Mouse (Mus musculus) embryonic facial prominence, embryonic 11.5 days (tissue): ENCODE measurements around the gene Apof. TPM values are rescaled to one million over a fixed set of nuclear protein-coding genes. Genes with fewer than 3 reads are reported as not detected.
"Not testable (repeated sequence)": the region's sequence is repeated elsewhere in the genome, so short reads cannot be mapped to it uniquely, and the experiment has no call there.

ENCODE experiments used
- ATAC-seq: fragments of 200-750 bp; cut with Nextera tagmentation; replicated peaks from 2 replicates; pipeline ENCODE4 v1.8.0; 2017; ENCODE audit warnings: low read depth; ENCODE audit not compliant: insufficient number of reproducible peaks, low FRiP score, low TSS enrichment
- DNase-seq: peaks from one replicate; pipeline ENCODE4 v3.0.0-alpha.2; 2015; ENCODE audit warnings: low spot score
- H3K27ac ChIP-seq: fragments of 300-500 bp; sonication (generic); replicated peaks from 2 replicates; pipeline ENCODE4 v1.5.1; 2014; ENCODE audit warnings: mild to moderate bottlenecking, low read depth, low read length, control low read depth
- H3K27me3 ChIP-seq: fragments of 300-500 bp; sonication (generic); 2 replicates; pipeline ENCODE4 v1.6.1; 2014; ENCODE audit warnings: mild to moderate bottlenecking, low read length, moderate library complexity, mixed read lengths; ENCODE audit not compliant: control insufficient read depth, insufficient read depth
- H3K36me3 ChIP-seq: fragments of 300-500 bp; sonication (generic); replicated peaks from 2 replicates; pipeline ENCODE4 v1.6.1; 2014; ENCODE audit warnings: low read depth, mild to moderate bottlenecking, low read length, moderate library complexity, mixed read lengths; ENCODE audit not compliant: control insufficient read depth, insufficient read depth
- H3K4me1 ChIP-seq: fragments of 300-500 bp; sonication (generic); 2 replicates; pipeline ENCODE4 v1.6.1; 2014; ENCODE audit warnings: low read length, mixed read lengths; ENCODE audit not compliant: control insufficient read depth, insufficient read depth
- H3K4me2 ChIP-seq: fragments of 300-500 bp; sonication (generic); 2 replicates; pipeline ENCODE4 v1.6.1; 2014; ENCODE audit warnings: low read depth, mild to moderate bottlenecking, control low read depth, low read length, moderate library complexity
- H3K4me3 ChIP-seq: fragments of 300-500 bp; sonication (generic); 2 replicates; pipeline ENCODE4 v1.5.1; 2014; ENCODE audit warnings: low read depth, low read length, control low read depth
- H3K9ac ChIP-seq: fragments of 300-500 bp; sonication (generic); replicated peaks from 2 replicates; pipeline ENCODE4 v1.6.1; 2014; ENCODE audit warnings: mild to moderate bottlenecking, control low read depth, low read length
- H3K9me3 ChIP-seq: fragments of 300-500 bp; sonication (generic); replicated peaks from 2 replicates; pipeline ENCODE4 v1.6.1; 2016; ENCODE audit warnings: mild to moderate bottlenecking, low read length, inconsistent platforms, mixed read lengths; ENCODE audit not compliant: control insufficient read depth
- WGBS: fragments of 180-500 bp; shearing (Covaris S2); extraction: QIAGEN DNeasy Blood & Tissue Kit; methylation state at CpG from one replicate; pipeline ENCODE4 v1.1.7; 2014; 5-methylcytosine and 5-hydroxymethylcytosine counted together
- polyA plus RNA-seq: library from polyadenylated mRNA; unstranded; fragments of >200 nt; fragmentation: Nextera tagmentation; extraction: Ambion mirVana; gene quantifications from 2 replicates; pipeline ENCODE4 v1.2.1, GENCODE M21; 2014

Gene Apof
- polyA plus RNA-seq, 1 experiment from 2014 or later = not detected

DNA sequence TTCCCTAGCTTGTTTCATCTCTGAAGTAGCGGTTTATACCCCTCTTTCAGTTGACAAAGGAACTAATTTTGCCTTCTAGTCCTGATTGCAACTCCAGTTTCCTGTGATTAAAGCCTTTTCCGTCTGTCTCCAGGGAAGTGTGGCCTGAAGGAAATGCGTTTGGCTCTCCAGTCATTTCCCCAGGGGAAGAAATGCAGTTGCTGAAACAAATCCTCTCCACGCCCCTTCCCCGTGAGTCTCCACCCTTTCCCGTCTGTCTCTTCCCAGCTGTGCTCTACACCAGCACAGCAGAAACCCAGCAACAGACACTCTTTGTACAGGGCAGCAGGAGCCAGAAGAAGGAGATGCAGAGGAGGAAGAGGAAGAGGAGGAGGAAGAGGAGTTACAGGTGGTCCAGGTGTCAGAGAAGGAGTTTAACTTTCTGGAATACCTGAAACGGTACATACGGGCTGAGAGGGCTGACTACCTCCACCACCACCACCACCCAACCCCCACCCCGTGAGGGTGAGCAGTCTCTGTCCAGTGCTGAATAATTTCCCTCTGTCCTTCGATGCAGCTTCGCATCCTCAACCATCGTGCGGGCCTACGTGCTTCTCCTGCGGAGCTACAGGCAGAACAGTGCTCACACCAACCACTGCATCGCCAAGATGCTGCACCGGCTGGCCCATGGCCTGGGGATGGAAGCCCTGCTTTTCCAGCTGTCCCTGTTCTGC lies 21.3 kb upstream of the Apof start:
- Histone ChIP-seq H3K4me1 (no peaks in the 10 kb centered on the region), H3K4me2 (no peak overlapping the region), H3K4me3 (no peak overlapping the region), H3K27ac (no peak overlapping the region), H3K36me3 (peaks cover 50% of the 10 kb centered on the region), H3K27me3 (no peaks in the 10 kb centered on the region), H3K9me3 (no peaks in the 10 kb centered on the region), H3K9ac (no peak overlapping the region)
- ATAC-seq (no peak), DNase-seq (peak; percentile 30)
- WGBS = 79% methylated on average over 17 of the region's 17 CpGs

DNA sequence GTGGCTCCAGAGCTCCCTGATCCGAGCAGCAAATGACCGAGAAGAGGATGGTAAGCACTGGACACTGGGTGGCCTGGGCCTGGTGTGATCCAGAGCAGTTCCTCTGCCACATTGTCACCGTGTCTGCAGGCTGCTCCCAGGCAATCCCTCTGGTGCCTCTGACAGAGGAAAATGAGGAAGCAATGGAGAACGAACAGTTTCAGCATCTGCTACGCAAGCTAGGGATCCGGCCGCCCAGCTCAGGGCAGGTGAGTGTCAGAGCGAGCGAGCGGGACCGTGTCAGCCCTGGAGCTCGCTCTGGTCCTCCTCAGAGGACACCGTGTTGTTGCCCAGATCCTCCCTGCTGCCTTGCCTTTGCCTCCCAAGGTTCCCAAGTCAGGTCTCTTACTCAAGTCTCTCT lies 17.9 kb upstream of the Apof start:
- ATAC-seq = no peak
- Histone ChIP-seq H3K9ac (no peak overlapping the region), H3K4me1 (no peaks in the 10 kb centered on the region), H3K4me3 (no peak overlapping the region), H3K36me3 (peaks cover 40% of the 10 kb centered on the region), H3K4me2 (no peak overlapping the region), H3K27ac (no peak overlapping the region), H3K27me3 (no peaks in the 10 kb centered on the region), H3K9me3 (no peaks in the 10 kb centered on the region)
- no peak for DNase-seq
- 96% methylated on average over 13 of the region's 13 CpGs for WGBS

DNA sequence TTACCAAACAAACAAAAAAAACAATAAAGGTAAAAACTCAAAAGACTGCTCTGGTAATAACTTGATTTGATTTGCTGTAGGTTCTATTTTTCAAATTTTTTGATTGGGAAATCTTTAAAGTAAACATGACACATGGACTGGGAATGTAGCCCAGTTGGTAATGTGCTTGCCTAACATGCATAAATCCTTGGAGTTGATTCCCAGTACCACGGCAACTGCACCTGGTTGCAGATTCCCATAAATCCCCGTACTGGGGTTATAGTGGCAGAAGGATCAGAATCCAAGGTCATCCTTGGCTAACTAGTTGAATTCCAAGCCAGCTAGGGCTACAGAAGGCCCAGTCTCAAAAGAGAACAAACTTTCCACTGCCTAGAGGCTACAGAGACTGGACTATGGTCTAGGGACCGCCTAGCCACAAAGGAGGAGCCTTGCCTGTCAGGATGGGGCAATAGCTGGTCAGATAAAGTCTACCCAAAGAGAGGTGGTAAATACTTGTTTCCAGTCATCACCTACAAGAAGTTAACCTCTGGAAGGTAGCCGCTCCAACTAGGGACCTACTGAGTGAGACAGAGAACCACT lies 14.7 kb upstream of the Apof start, which contains the start of gene Apon:
Gene Apon (plus strand): TSS at position 420 of the 579 bp plus-strand sequence.
- DNase-seq = no peak
- Histone ChIP-seq H3K4me1 (no peaks in the 10 kb centered on the region), H3K9me3 (no peaks in the 10 kb centered on the region), H3K27ac (no peak within 1 kb of the TSS), H3K27me3 (no peaks in the 10 kb centered on the region), H3K4me3 (no peak within 1 kb of the TSS), H3K4me2 (no peak within 1 kb of the TSS), H3K9ac (no peak within 1 kb of the TSS), H3K36me3 (peaks cover 28% of the 10 kb centered on the region)
- ATAC-seq = no peak
- WGBS = 84% methylated on average over 4 of the region's 4 CpGs

DNA sequence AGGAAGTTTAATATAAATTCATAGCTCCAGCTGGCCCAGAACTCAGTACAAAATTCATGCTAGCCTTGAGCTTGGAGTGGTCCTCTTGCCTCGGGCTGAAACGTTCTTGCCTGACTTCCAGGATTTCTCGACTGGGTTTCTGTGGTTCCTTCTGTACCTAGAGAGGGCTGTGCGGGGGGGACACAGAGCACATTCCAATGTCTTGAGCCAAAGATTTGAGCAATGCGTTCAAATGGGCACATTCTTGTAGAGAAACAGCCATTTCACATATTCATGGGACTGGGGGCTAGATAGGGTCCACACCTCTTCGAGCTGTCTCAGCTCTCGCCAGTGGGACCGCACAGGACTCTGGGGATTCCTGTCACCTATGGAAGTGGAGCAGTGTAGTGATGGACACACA lies 12.5 kb upstream of the Apof start:
- H3K9me3 ChIP-seq = no peaks in the 10 kb centered on the region
- H3K27me3 ChIP-seq = no peaks in the 10 kb centered on the region
- no peak overlapping the region for H3K27ac ChIP-seq
- no peak overlapping the region for H3K9ac ChIP-seq
- DNase-seq = no peak
- H3K4me1 ChIP-seq = no peaks in the 10 kb centered on the region
- peaks cover 11% of the 10 kb centered on the region for H3K36me3 ChIP-seq
- H3K4me3 ChIP-seq = no peak overlapping the region
- 89% methylated on average over 8 of the region's 8 CpGs for WGBS
- no peak for ATAC-seq
- H3K4me2 ChIP-seq = no peak overlapping the region

DNA sequence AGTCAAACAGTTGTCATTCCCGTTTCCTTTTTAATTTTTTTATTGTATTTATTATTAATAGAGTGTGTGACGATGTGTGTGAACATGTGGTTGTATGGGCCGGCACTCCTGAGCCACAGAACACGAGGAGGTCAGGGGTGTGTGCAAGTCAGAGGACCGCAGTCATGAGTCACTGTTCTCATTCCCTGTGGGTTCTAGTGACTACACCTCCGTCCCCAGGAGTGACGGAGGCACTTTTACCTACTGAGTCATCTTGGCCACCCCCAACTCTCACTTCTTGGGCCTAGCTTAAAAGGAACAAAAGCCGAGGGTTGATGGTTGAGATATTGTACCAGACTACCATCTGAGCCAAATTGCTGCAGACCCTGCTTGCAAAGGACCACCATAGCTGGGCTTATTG lies 12.1 kb upstream of the Apof start:
- peaks cover 9% of the 10 kb centered on the region for H3K36me3 ChIP-seq
- H3K9me3 ChIP-seq = no peaks in the 10 kb centered on the region
- no peak overlapping the region for H3K4me2 ChIP-seq
- no peaks in the 10 kb centered on the region for H3K4me1 ChIP-seq
- H3K27me3 ChIP-seq = no peaks in the 10 kb centered on the region
- H3K9ac ChIP-seq = no peak overlapping the region
- DNase-seq (no peak), ATAC-seq (no peak)
- H3K27ac ChIP-seq = no peak overlapping the region
- 87% methylated on average over 8 of the region's 8 CpGs for WGBS
- H3K4me3 ChIP-seq = no peak overlapping the region

DNA sequence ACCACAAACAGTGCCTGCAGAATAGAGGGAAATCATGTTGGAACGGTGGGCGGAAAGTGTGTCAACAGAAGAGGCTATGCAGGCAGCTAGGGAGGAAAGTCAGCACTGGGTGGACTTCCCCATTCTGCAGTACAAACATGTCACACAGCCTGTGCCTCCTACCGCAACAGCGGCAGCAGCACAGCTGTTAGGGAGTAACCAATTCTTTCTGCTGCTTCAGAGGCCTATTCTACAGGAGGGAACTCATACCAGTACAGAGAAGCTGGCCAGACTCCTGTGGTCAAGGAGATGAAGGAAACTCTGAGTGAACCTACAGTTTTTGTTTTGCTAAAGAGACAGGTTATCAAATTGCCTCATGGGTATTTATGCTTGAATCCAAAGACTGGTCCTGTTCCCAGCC lies 9.5 kb upstream of the Apof start:
- H3K4me1 ChIP-seq = no peaks in the 10 kb centered on the region
- WGBS = 91% methylated on average over 4 of the region's 4 CpGs
- no peaks in the 10 kb centered on the region for H3K9me3 ChIP-seq
- H3K27me3 ChIP-seq = no peaks in the 10 kb centered on the region
- ATAC-seq = no peak
- H3K36me3 ChIP-seq = no peaks in the 10 kb centered on the region
- no peak overlapping the region for H3K9ac ChIP-seq
- no peak overlapping the region for H3K27ac ChIP-seq
- H3K4me3 ChIP-seq = no peak overlapping the region
- no peak for DNase-seq
- H3K4me2 ChIP-seq = no peak overlapping the region

DNA sequence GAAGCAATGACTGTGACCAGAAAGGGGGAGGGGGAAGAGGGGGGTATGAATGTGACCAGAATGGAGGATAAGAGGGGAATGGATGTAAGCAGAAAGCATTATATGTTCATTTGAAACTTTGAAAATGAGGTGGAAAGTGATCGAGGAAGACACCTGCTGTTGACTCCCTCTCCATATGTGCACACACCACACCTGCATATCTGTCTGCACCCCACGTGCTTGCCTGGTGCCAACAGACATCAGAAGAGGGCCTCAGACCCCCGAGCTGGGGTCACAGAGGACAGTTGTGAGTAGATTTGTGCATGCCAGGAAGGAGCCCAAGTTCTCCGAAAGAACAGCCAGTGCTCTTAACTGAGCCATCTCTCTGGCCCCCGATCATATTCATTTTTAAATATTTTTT lies 8.5 kb upstream of the Apof start:
- Histone ChIP-seq H3K27ac (no peak overlapping the region), H3K4me2 (no peak overlapping the region), H3K9me3 (no peaks in the 10 kb centered on the region), H3K4me1 (no peaks in the 10 kb centered on the region), H3K27me3 (no peaks in the 10 kb centered on the region), H3K36me3 (no peaks in the 10 kb centered on the region), H3K9ac (no peak overlapping the region), H3K4me3 (no peak overlapping the region)
- WGBS = 82% methylated on average over 5 of the region's 5 CpGs
- ATAC-seq (no peak), DNase-seq (no peak)

DNA sequence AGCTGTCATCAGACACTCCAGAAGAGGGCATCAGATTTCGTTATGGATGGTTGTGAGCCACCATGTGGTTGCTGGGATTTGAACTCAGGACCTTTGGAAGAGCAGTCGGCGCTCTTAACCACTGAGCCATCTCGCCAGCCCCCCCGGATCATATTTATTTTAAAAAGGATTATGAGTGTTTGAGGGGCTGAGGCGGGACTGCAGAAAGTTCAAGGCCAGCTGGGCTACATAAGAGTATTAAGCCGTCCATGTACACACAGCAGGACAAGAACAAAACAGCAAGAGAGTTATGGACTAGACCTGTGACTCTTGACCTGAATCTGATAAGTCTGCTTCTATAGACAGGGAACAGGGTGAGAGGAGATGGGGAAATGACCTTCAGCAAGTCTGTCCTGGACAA lies 8.1 kb upstream of the Apof start:
- not testable (repeated sequence) for H3K9me3 ChIP-seq, DNase-seq, H3K4me3 ChIP-seq, ATAC-seq, H3K36me3 ChIP-seq, H3K4me2 ChIP-seq, H3K9ac ChIP-seq, H3K4me1 ChIP-seq, H3K27ac ChIP-seq, H3K27me3 ChIP-seq
- 87% methylated on average over 7 of the region's 7 CpGs for WGBS
